Mouse (Mus musculus) megakaryocyte progenitor cell, adult 5-6 weeks (primary cell): ENCODE measurements around the gene Tcf7l1. TPM values are rescaled to one million over a fixed set of nuclear protein-coding genes. Genes with fewer than 3 reads are reported as not detected.

ENCODE experiments used
- ATAC-seq: replicated peaks from 2 replicates; pipeline ENCODE4 v1.8.0; 2016; ENCODE audit warnings: mild to moderate bottlenecking, moderate TSS enrichment, inconsistent platforms; ENCODE audit not compliant: poor library complexity
- total RNA-seq, 2 experiments: library from RNA; stranded (forward) in 1 of 2; stranded (reverse) in 1 of 2; fragments of 157-497, 149-512 nt in 1 of 2; fragments of 200-1000 nt in 1 of 2; gene quantifications; 2 replicates each; pipeline versions ENCODE4 v1.2.3 to v1.2.4; 2015 to 2017

Gene Tcf7l1
- total RNA-seq, 2 experiments from 2014 or later, result 0.52 TPM; not detected in 1

DNA sequence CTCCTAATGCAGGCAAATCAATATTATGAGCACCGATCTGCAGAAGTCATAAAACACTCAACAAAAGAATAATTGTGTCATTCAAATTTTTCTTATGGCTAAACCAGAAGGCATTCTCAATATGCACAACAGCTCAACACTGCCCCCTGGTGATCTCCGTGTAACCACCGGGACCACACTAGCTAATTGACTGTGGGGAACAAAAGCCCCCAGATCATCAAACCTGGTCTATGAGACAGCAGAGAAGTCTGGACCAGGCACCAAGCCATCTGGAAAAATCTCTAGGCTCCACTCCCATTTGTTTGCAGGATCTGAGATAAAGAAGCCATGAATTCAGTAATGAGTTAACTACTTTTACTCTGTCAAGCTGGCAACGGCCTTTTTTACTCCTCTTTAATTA is 122.0 kb downstream of the Tcf7l1 start:
- ATAC-seq, result peak; percentile 78

DNA sequence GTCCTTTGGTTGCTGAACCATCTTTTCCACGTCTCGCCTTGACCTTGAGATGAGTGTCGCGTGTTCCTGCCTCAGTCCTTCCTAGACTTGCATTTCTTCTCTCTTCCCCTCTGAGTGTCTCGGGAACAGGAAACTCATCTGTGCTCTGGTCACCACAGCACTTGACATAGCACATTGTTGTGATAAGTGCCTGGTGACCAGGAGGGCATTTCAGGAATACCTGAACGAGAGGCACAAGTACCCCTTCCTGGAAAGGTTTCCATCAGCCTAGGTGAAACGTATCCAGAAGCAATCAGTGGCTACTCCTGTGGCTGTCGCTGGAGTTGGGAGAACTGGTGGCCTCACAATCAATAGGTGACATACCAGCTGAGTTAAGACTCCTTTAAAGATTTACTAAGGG is 124.8 kb downstream of the Tcf7l1 start:
- no peak for ATAC-seq

- 0 out of 2 replicates have a peak, but pooled peaks have one; percentile 46 for ATAC-seq
Observed at GRCm38 (mm10) chr6:72663000-72663399, 126.1 kb downstream of the Tcf7l1 start.

DNA sequence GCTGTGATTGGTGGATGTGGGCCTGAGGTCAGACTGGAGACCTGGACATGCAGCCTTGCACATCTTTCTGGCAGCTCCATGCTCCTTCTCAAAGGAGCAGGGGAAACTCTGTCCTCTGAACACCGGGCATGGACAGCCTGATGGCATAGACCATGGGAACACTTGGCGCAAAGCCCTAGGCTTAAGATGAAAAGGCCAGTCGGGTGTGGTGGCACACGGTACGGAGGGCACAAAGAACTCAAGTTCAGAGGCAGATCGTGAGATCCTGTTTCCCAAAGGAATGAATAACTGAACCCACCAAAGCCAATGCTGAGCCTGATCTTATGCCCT is 128.7 kb downstream of the Tcf7l1 start:
- ATAC-seq, result no peak

GRCm38 (mm10) chr6:72659717-72660390 is 129.2 kb downstream of the Tcf7l1 start:
- ATAC-seq, result peak; percentile 70

- no peak for ATAC-seq
Observed at GRCm38 (mm10) chr6:72658006-72658405, 131.0 kb downstream of the Tcf7l1 start.

GRCm38 (mm10) chr6:72656053-72656442 is 133.0 kb downstream of the Tcf7l1 start:
- ATAC-seq, result no peak

DNA sequence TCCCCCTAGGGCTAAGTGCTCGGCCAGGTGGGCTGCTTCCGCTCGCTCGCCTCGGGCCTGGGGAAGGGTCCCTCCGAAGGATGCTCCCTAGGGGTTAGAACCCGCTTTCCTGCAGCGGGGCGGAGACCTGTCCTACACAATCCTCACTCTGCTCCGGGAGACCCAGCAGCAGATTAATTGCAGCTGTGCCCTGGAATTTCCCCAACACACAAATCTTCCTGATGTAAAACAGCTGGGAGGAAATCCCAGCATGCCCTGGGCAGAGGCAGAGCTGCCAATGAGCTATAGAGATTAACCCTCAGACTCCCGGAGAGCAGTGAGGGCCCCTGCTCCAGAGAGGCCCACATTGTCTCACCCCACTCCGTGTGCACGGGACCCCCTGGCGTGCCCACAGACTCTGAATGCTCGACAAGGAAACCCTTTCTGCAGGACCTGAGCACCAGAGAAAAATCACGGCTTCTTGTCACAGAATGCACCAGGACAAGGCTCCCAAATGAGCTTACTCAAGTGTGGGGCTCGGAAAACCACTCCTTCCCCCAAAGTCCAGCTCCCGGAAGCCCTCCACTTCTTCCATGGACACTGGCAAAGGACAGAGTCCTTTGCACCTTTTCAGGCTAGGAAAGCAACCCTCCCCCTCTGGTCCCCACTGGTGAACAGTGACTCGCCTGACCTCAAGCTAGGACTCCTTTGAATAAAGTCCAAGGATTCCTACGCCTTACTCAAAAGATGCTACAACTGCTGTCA is 133.6 kb downstream of the Tcf7l1 start:
- no peak for ATAC-seq

- no peak for ATAC-seq
Observed at GRCm38 (mm10) chr6:72654355-72654754, 134.7 kb downstream of the Tcf7l1 start.

DNA sequence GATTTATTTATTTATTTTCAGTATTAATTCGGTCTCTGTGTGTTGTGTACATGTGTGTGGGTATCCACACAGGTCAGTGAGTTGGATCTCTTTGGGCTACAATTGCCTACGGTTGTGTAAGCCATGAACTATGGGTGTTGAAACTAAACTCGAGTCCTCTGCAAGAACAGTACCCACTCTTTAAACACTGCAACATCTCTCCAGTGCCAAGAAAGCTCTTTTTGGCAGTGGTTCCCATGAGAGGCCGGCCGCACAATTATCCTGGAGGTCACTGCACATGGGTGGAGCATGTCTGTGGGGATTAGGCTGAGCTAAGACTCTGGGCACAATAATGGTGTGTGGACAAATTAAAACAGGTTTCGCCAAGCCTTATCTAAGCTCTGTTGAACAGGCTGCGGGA is 135.6 kb downstream of the Tcf7l1 start:
- ATAC-seq, result no peak

GRCm38 (mm10) chr6:72650338-72650851 is 138.7 kb downstream of the Tcf7l1 start:
- no peak for ATAC-seq

GRCm38 (mm10) chr6:72648002-72648595 is 141.0 kb downstream of the Tcf7l1 start:
- ATAC-seq, result no peak

DNA sequence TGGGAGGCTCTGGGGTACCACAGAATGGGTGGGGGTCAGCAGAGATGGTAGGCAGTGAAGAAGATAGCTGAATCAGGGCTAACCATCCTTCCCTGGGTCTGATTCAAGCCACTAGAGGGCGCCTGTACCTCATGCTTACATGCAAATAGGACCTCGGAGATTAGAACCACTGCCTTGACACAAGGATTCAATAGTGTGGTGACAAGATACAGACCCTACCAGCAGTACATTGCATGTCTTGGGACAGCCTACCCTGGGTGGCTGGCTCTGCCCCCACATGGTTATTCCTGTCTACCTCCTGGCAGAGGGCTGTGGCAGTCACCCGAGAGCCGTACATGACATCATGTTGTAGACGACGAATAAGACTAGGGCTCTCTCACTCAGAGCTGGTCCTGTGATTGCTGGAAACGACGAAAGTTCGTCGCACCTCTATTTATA is 141.7 kb downstream of the Tcf7l1 start:
- ATAC-seq, result peak; percentile 85

GRCm38 (mm10) chr6:72645364-72645763 is 143.7 kb downstream of the Tcf7l1 start:
- ATAC-seq, result no peak

DNA sequence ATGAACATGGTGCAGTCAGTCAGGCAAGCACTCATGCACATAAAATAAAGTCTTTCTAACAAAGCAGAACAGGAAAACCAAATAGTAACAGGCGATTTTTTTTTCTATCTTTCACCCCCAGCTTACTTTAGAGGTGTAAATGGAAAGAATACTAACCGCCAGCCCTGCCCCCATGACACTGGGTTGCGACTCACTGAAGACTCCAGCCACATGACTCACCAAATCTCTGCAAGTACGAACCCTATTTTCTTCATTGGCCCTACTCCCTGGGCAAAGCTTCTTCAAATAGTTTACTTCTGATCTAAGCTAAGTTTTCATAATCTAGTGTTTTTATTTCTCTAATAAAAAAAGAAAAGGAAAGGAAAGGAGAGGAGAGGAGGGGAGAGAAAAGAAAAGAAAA is 144.5 kb downstream of the Tcf7l1 start:
- ATAC-seq, result no peak

DNA sequence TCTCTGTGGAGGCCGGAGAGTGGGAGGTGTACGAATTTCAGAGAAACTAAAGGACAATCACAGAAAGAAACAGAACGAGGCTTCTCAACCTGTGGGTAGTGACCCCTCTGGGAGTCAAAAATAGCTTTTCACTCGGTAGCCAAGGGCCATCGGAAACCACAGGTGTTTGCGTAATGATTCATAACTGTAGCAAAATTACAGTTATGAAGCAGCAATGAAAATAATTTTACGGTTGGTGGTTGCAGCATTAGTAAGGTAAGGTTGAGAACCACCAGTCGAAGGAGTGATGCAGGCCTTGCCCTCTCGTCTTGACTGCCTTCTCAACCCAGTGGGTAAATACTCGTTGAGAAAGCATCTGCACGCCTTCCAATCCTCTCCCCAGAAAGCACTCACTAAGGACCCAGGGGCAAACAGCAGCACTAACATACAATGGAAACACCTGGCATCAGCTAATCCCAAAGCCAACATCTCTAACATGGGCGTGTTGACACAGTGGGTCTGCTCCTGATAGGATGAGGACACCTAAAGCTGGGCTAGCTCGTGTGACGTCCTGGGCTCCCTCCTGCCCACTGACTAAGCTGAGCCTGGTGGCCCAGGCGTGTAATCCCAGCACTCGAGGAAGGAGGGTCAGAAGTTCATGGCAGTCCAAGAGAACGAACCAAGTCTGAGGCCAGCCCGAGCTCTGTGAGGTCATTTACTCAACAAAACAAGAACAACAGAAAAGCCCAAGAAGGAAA is 147.7 kb downstream of the Tcf7l1 start:
- peak; percentile 41 for ATAC-seq

- no peak for ATAC-seq
Observed at GRCm38 (mm10) chr6:72636940-72637339, 152.1 kb downstream of the Tcf7l1 start.

DNA sequence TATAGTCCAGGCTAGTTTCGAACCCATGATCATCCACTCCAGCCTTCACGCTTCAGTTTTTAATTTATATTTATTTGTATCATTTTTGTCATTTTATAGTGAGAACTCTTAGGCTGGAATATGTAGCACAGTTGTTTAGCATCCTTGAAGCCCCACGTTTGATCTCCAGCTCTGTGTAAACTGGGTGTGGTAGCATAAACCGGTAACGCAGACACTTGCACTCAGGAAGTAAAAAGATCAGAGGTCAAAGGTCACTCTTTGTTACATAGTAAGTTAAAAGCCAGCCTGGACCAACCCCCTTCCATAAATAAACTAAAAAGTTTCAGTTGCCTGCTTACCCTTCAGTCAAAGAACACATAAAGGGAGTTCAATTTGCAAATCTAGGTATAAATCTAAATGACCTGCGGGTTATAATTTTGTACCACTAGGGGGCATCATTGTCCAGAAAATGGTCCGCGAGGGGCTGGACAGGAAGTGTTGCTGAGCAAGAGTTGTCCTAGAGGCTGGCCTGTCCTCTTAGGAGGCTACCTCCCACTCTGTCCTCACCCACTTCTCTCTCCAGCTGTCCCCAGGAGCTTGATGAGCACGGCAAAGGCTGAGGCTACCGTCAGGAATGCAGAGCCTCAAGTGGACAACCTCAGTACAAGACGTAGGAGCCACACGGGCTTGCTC is 153.2 kb downstream of the Tcf7l1 start:
- peak; percentile 86 for ATAC-seq

GRCm38 (mm10) chr6:72634311-72634710 is 154.7 kb downstream of the Tcf7l1 start:
- 0 out of 2 replicates have a peak, but pooled peaks have one; percentile 17 for ATAC-seq

GRCm38 (mm10) chr6:72631700-72632099 is 157.4 kb downstream of the Tcf7l1 start:
- ATAC-seq, result no peak

DNA sequence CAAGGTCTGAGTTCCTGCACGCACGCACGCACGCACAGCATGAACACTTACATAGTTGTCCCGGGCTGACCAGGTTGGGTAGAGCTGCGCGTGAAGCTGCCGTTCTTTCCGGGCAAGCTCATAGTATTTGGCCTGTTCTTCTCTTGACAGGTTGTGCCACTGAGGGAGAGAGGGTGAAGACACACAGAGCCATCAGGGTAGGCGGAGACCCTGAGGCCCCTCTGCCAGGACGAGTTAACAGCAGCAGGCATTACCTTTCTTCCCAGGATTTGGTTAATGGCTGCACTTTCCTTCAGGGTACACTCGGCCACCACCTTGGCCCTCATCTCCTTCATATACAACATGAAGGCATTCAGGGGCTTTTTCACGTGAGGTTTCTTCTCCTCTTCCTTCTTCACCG is 158.1 kb downstream of the Tcf7l1 start:
- no peak for ATAC-seq
